Mouse (Mus musculus) small intestine, adult 2 months (tissue): ENCODE measurements around the gene Il12a.

Source experiments
- CTCF ChIP-seq: fragments of 200-500 bp; IDR thresholded peaks from 2 replicates; pipeline ENCODE4 v1.5.1; 2012; ENCODE audit warnings: low read depth, mild to moderate bottlenecking, control low read depth, inconsistent platforms, low read length, moderate library complexity, mixed read lengths; ENCODE audit not compliant: insufficient replicate concordance, insufficient read length; ENCODE audit errors: extremely low read depth
- POLR2A ChIP-seq: fragments of 200-500 bp; IDR thresholded peaks from 2 replicates; pipeline ENCODE4 v1.6.1; 2012; ENCODE audit warnings: low read depth, mild to moderate bottlenecking, control low read depth, inconsistent platforms, low read length, moderate library complexity

DNA sequence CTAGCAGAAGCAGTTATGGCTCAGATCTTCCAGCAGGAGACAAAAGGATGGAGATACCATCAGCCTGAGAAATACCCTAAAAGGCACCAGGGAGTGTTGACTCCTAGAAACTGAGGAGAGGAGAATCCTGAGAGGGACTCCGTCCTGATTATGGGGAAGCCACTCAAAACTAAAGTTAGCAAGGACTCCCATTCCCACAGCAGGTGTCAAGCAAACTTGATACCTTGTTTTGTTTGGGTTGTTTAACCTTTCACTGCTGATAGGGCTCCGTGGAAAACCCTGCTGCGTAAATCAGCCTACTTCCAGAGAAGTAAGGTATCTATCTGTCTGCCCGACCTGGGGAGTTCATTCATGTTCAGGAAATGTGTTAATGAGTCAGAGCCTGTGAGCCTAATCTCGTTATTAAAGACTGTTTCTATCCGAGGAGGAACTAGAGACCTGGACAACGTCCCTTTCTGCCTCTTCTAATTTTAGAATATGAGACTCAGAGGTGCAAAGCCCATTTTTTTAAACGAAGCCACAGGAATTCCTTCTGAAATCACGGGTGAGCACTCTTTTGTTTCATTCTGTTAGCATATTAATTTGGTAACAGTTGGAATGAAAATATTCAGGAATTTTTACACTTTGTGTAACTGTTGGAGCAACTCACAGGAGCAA is 32.7 kb upstream of the Il12a start:
- TF ChIP-seq CTCF, result no peak
- TF ChIP-seq POLR2A, result no peak
